Mouse (Mus musculus): ENCODE measurements around the gene Ets2.

The Ets2 gene

DNA sequence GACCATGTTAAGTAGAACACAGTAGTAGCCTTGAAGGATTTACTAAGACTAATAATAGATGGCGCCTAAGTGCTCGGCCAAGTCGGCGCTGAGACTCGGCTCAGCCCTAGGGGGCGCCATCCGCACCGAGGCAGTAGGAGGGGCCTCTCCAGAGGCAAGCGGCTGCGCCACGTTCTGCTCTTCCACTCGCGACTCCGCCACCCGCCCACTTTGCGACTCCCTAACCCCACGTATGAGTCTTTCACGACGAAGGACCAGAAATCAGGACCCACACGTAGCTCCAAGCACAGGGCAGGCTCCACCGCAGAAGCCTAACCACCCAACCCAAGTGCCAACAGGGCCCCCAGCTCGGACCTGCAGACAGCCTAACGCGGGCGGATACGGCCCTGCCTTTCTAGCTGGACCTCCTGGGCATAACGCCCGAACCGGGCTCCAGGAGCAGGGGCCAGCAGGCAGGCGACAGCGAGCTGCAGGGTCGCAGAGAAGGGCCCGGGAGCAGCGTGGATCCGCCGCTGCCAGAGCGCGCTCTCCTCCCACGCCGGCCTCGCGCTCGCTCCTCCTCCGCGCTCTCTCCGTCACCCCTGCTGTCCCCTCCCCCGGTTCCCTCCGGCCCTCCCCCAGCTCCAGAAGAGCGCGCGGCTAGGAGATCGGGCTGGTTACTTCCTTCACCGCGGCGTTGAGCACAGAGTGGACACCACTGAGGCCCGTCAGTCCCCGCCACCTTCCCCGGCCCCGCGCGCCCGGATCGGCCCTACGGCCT is at the start of gene Ets2:
Gene Ets2 (plus strand): TSS at position 274 of the 760 bp plus-strand sequence.
- peak; percentile 93 for DNase-seq (ENCODE audit: low read depth)

DNA sequence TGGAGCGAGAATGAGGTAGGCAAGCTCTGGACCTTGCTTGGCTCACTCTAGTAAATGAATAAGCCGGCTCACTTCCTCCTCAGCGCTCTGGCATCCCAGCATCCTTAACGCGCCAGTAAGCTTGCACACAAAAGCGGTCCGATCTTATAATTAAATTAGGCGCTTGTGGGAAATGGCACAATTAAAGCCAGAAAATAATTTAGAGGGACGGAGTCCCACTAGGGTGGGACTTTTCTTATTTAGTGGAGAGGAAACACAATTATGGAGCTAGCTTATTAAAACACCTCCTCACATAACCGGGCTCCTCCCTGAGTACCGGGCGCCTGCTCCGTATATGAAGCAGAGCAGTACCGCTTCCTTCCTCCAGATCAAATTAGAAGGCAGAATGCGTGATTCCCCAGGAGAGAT is 47.7 kb upstream of the Ets2 start:
- DNase-seq (ENCODE audit: low read depth) = no peak

DNA sequence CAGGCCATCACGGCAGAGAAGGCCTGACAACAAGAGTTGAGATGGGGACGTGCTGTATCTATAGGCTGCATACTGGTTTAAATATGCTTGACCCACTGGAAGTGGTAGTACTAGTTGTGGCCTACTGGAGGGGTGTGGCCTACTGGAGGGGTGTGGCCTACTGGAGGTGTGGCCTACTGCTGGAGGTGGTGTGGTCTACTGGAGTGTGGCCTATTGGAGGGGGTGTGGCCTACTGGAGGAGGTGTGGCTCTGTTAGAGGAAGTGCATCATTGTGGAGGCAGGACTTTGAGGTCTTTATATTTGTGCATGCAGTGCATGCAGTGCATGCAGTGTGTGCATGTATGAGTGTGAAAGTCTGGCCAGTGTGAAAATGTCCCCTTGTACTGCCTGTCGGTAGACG is 45.3 kb upstream of the Ets2 start:
- DNase-seq (ENCODE audit: low read depth) = no peak

DNA sequence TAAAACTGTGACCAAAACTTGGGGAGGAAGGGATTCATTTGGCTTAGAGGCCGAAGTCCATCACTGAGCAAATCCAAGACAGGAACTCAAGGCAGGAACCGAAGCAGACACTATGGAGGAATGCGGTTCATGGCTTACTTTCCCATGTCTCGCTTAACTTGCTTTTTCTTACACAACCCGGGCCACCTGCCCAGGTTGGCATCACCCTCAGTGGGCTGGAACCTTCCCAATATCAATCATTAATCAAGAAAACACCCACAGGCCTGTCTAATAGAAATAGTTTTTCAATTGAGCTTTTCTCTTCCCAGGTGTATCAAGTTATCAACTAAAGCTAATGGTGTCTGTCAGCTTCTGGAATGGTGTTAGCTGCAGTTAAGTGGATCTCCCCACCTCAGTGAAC is 44.7 kb upstream of the Ets2 start:
- no peak for DNase-seq (ENCODE audit: low read depth)

DNA sequence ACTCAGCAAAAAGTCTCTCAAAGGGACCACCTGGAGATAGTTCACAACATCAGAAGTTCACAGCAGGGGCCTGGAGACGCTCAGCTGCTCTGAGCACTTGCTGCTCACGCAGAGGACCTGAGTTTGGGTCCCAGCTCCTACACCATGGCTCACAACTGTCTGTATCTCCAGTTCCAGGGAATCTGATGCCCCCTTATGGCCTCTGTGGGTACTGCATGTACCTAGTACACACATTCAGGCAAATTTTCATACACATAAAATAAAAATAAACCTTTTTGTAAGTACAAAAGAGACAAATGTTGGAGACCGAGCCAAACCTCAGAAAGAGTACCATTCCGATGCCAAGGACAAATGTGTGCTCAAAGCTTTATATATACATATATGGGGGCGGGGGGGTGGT is 44.1 kb upstream of the Ets2 start:
- no peak for DNase-seq (ENCODE audit: low read depth)

DNA sequence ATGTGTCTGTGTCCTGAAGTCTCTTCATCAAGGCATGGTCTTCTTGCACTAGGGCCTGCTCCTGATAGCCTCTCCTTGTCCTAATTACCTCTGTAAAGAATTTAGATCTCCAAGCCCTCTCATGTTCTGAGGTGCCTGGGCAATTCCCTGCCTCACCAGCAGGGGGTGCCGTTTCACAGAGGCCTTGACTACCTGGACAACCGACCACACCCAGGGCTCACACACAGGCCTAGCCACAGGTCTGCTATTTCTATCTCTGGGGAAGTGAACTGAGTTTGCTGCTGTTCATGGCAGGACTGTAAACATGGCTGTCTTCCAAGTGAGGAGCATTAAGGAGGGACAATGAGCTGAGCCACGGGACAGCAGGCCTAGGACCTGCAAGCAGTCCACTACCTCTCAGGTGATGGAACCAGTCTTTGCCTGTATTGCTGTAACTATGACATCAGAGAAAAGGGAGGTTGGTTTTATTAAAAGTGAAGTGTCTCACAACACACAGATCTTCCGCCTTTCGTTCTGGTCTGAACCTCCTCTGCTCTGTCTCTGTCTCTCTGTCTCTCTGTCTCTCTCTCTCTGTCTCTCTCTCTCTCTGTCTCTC is 42.9 kb upstream of the Ets2 start:
- peak; percentile 78 for DNase-seq (ENCODE audit: low read depth)

DNA sequence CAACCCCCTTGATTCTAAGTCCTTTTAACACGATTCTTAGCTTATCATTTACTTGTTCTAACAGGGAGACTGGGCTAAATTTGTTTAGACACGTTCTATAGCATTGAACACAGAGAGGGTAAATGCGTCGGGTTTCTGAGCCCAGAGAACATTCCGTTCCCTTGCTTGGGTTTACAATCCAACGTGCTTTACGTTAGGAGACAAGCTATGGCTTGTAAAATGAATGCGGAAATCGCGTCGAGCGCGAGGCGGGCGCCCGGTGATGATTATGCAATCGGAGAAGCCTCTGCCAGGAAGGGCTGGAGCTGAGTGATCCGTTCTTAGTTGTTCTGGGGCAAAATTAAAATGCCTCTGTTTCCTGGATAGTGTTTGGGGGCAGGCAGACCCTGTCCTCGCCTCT is 42.4 kb upstream of the Ets2 start:
- DNase-seq (ENCODE audit: low read depth) = peak; percentile 83

DNA sequence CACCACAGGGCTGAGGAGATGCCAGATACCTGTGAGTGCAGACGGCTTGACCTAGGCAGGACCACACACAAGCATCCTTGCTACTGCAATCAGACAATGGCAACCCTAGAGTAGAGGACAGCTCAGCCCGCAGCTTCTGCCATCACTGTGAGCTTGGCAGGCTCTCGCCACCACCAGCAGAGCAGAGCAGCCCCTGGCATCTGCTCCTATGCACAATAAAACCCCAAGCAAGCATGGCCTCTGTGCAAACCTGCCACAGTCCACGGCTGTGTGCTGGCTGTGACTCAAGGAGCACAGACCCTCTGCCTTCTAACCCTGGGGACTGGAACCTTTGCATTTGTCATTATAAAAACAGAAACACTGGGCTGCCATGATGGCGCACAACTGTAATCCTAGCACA is 41.0 kb upstream of the Ets2 start:
- no peak for DNase-seq (ENCODE audit: low read depth)

DNA sequence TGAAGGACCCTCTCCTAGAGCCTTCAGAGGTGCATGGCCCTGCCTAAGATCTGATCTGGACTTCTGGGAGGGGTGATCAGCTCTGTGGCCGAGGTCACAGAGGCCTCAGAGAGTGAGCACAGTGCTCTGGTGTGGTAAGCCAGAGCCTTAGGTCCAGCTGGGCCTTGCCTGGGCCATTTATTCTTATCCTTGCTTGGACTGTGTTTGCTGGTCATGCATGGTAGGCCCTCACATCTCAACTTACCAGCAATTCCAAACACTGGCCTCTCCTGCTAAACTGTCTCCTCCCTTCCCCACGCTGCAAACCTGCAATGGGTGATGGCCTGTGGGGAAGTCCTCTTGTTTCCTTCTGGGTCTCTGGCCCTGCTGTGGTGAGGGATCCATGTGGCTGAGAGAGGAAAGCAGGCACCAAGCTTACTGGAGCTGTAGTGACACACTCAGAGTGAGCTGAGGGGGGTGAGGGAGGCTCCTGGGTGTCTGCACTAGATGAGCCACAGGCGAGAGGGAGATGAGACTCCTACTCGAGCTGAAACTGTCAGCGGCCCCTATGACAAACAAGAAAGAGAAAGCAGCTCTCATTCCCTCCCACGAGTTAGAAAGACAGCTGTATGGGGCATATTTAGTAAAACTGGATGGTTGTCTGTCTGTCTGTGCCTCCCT is 36.3 kb upstream of the Ets2 start:
- no peak for DNase-seq (ENCODE audit: low read depth)

DNA sequence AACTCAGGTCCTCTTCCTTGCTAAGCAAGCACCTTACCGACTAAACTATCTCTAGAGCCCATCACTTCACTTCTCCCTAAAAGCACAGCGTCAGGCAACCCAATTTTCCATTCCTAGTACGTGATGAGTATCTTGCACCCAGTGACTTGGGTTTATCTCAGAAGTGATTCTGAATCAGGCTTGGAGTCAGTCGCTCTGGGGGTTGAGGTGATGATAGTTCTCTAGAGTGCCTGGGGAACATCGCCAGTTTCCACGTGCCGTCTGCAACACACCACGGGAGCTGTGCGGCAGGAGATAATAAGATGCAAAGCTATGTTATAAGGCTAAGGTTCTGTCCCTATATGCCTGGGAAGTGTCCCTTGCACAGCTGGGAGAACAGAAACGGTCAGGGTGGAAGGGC is 35.6 kb upstream of the Ets2 start:
- DNase-seq (ENCODE audit: low read depth) = no peak

DNA sequence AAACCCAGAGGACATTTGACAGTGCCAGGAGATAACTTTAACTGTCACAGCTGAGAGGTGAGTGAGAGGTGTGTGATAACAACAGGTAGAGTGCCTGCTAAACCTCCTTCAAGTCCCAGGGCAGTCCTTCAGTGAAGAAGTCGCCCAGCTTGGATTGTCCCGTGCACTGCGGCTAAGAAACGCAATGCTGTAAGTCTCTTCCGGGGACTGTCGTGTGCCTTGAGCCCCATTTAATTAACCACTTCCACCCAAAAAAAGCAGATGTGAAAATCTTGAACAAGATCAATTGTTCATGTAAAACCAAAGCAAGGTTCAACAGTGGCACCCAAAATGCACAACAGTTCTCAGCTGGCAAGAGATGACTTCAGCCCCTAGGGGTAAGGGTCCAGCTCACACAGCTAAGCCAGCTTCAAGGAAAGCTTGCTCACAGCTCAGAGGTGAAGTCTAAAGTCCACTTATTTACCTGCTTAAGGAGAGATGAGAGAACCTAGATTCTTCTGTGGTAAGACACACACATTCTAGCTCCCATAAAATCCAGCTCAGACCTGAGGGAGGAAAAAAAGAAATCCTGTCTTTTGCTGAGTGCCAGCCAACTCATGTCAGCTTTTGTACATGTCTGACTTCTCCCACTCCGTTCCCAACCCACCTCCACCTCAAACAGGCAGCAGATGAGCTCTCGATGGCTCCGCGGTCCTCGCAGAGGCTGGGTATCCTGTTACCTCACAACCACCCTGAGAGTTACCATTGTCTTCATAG is 34.3 kb upstream of the Ets2 start:
- DNase-seq (ENCODE audit: low read depth) = no peak

DNA sequence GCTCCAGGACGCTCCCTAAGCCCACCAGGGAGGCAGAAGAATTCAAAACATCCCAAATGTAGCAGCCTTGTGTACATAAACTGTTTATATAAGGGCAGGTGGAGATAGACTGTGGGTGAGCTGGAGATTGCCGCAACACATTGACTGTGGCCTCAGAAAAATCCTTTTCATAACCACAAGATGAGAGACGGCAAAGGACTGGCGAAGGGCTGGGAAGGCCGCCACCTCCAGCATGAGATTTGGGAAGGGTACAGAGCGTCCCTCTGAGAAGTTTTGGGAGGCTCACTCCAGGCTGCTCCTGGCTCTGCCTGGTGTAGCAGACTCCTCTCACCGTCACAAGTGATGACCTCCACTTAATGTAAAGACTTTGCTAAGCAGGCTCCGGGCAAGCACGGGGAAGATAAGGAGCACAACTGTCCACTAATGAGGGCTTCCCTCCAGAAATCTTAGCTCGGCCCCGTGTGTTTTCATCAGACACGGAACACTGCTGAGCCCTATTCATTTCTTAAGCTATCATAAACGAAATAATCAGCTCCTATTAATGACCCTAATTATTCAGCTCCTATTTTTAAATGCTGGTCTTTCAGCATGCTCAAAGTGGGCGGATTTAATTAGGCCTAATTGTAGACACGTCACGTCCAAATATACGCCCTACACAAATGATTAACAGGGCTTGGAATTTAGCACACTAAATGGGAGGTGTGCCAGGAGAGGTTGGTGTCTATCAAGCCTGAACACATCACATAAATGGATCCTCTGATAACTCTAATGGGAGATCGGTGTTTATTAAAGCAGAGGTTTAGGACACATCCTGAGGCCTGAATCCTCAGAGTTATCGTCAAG is 33.5 kb upstream of the Ets2 start:
- DNase-seq (ENCODE audit: low read depth) = no peak

DNA sequence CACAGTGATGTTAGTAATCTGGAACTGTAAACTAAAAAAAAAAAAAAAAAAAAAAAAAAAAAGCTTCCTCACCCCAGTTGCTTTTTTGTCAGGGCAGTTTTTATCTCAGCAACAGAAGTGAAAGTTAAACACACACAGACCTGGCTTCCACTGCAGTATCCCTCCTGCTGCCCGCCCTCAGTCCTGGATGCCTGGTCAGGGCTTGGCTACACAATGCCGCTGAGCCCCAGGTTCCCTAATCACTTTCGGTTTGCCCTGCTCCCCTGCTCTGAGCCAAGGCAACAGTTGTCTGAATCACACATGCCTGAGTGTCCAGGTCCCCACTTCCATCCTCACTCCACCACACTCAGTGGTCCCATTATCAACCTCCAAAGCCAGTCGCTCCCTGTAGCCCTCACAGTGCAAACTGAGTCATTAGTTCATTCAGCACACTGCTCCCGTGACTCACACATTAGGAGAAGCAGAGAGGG is 27.4 kb upstream of the Ets2 start:
- peak; percentile 75 for DNase-seq (ENCODE audit: low read depth)

DNA sequence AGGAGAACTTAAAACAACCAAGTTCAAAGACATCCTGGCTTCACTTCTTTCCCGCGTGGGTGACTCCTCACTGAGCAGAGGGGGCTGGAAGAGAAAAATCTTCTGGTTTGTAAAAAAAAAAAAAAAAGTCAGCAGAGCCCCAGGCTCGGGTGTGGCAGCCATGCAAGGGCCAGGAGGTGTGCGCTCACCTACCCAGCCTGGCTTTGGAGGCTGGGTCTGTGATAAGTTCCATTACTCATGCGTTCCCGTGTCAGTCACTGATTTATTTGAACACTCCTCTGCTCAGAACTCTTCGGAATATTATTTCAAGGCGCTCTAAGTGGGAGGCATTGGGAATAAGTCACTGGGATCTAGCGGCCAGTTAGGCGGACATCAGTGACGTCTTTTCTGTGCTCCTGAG is 26.7 kb upstream of the Ets2 start:
- DNase-seq (ENCODE audit: low read depth) = peak; percentile 46

DNA sequence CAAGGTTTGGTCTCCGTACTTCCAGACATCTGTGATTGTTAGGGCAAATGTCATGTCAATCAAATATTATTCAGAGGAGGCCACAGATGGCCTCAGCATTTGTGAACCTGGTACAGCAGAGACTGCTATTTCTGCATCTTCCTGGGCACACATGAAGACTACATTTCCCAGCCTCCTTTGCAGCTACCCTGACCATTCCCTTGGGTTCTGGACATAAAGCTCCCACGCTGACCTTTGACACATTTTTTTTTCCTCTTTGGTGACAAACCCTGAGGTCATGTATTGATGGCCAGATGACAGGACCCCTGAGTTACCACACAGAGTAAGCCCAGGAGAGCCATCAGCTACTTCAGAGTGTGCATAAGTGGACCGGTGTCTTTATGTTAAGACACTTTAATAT is 25.2 kb upstream of the Ets2 start:
- no peak for DNase-seq (ENCODE audit: low read depth)

DNA sequence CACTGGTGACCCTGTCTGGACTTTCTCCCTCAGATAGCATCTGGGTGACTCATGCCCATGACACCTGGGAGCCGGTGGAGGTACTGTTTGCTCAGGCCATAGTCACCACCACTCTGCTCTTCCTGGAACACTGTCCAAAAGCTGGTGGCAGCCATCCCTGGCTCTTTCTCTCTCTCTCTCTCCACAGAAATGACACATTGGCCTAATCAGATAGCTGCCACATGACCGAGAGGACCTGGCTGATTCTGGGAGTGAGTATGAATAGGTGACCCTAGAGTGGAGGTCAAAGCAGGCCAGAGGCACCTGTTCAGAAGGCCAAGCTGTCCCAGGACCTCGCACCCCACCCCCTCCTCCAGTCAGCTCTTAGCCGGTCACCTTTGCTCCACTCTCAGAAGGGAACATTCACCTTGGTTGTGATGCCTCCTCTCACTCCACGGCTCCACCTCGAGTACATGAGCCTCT is 19.4 kb upstream of the Ets2 start:
- DNase-seq (ENCODE audit: low read depth) = no peak

DNA sequence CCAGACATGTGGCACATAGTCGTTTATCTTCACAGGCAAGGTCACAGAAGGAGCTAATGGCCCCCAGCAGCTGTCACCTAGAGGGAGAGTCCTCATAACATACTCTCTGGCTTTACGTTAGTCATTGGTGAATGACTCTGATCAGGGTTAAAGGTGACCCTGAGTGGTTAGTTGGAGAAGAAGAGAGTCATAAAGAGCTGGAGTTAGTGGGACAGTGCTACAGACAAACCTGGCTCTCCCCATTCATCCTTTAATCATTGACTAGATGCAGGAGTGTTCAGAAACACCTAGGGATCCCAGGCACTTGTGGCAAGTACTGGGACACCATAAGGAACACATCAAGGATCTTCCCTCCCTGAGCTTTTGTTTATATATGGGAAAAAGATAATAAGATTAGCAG is 16.1 kb upstream of the Ets2 start:
- no peak for DNase-seq (ENCODE audit: low read depth)

DNA sequence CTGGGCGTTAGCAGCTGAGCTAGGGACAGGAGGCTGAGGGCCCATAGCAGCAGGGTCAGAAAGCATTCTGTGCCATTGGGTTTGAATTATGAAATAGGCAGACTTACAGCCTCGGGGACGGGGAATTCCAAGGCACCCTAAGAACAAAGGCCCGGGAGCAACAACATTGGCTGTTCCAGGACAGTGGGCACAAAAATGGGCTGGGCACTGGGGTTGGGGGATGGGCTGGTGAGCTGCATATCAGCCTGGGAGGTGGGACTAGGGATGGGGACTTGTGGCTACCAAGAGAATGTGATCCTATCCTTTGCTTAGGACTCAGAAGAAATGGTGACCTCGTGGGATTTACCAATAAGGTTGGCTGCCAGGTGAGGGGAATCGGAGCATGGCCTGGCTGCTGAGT is 15.6 kb upstream of the Ets2 start:
- no peak for DNase-seq (ENCODE audit: low read depth)

DNA sequence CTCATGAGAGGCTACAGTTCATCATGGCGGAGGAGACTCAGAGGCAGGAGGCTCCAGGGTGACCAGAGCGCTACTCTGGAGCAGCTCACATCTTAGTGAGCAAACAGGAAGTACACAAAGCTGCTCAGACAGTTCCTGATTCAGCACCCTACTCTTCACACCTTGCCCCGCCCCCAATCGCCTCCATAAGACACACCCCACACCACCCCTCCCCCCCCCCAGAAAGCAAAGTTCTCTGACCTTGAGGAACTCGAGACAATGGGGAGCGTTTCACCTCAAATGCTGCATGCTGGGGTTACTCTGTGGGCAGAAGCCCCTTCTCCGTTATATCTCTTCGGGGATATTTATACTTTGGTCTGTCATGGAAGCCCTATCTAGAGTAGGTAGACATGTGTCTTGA is 15.0 kb upstream of the Ets2 start:
- DNase-seq (ENCODE audit: low read depth) = no peak

DNA sequence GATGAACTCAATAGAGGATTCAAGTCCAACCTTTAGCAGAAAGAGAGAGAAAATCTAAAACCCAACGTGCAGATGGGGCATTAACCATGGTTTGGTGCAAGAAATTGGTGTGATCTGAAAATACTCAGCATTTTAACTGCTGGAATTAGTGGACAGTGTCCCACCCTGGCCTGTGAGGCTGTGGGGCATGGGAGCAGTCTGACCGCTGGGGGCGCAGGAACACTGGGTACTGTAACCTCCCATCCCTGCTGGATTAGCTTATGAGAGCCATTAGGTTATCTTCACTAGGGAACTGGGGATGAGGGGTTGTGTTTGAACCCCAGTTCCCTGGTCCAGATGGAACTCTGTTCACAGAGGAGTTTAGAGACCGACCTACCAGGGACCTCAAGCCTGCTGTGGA is 13.9 kb upstream of the Ets2 start:
- DNase-seq (ENCODE audit: low read depth) = no peak

DNA sequence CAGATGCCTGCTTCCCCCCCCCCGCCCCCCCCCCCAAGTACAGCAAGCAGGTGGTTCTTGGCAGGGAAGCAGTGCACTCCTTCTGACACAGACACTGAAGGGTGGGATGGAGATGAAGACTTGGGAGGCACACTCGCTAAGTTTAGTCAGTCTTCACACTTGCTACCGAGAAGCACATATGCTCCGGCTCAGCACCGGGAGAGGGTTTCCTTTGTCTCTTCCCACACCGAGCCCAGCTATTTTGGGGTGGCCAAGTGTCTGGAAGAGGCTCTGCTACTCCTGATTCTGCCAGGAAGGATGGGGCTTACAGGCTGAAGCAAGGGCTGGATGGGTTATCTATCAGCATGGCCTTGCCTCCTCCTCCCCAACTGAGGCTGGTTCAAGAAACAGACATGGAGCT is 5.3 kb upstream of the Ets2 start:
- DNase-seq (ENCODE audit: low read depth) = no peak

DNA sequence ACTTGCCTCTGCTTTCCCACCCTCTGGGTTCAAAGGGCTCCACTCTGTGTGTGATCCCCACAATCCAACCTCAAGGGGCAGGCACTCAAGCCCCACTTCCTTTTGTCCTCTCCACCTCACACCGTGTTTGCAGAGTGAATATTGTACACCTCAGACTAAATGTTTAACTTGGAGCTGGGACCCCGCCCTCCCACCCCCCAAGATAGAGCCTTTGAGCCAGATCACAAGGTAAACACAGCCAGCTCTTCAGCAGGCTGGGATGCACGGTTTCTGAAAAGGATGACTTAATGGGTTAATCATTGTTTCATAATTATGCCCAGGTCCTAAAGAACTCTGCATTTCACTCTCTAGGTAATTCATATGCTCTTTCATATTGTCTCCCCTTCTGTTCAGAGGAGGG is 2.2 kb upstream of the Ets2 start:
- no peak for DNase-seq (ENCODE audit: low read depth)

All from NIH3T3 (cell line).